Mouse (Mus musculus) forebrain, postnatal 0 days (tissue): ENCODE results near the gene Tdp1. TPM values are rescaled to one million over a fixed set of nuclear protein-coding genes. Genes with fewer than 3 reads are reported as not detected.
A peak's percentile ranks its signal among the peaks of the same experiment; 100 is the strongest.

Experiments used
- ATAC-seq: fragments of 200-750 bp; cut with Nextera tagmentation; 2 replicates; pipeline ENCODE4 v1.8.0; 2017; ENCODE audit warnings: mild to moderate bottlenecking, moderate library complexity
- DNase-seq: peaks from one replicate; pipeline ENCODE4 v3.0.0-alpha.2; 2015
- H3K27ac ChIP-seq: fragments of 300-500 bp; sonication (generic); 2 replicates; pipeline ENCODE4 v1.5.1; 2014; ENCODE audit warnings: low read depth, mild to moderate bottlenecking, antibody characterized with exemption, low read length, moderate library complexity, mixed read lengths
- H3K27me3 ChIP-seq: fragments of 300-500 bp; sonication (generic); 2 replicates; pipeline ENCODE4 v1.6.1; 2014; ENCODE audit warnings: mild to moderate bottlenecking, low read length, mixed read lengths; ENCODE audit not compliant: insufficient read depth
- H3K36me3 ChIP-seq: fragments of 300-500 bp; sonication (generic); 2 replicates; pipeline ENCODE4 v1.6.1; 2014; ENCODE audit warnings: mild to moderate bottlenecking, moderate library complexity; ENCODE audit not compliant: insufficient read depth
- H3K4me1 ChIP-seq: fragments of 300-500 bp; sonication (generic); 2 replicates; pipeline ENCODE4 v1.6.1; 2014; ENCODE audit warnings: antibody characterized with exemption; ENCODE audit not compliant: insufficient read depth
- H3K4me2 ChIP-seq: fragments of 300-500 bp; sonication (generic); 2 replicates; pipeline ENCODE4 v1.6.1; 2014; ENCODE audit warnings: low read depth, mild to moderate bottlenecking, moderate library complexity
- H3K4me3 ChIP-seq: fragments of 300-500 bp; sonication (generic); 2 replicates; pipeline ENCODE4 v1.5.1; 2014; ENCODE audit warnings: low read depth, low read length, mixed read lengths
- H3K9ac ChIP-seq: fragments of 300-500 bp; sonication (generic); 2 replicates; pipeline ENCODE4 v1.6.1; 2014; ENCODE audit warnings: mild to moderate bottlenecking
- H3K9me3 ChIP-seq: fragments of 300-500 bp; sonication (generic); 2 replicates; pipeline ENCODE4 v1.6.1; 2016; ENCODE audit warnings: low read length
- CTCF ChIP-seq: sonication (generic); IDR thresholded peaks from 2 replicates; pipeline ENCODE4 v1.5.1; 2016; ENCODE audit warnings: antibody characterized with exemption, control low read depth, low read depth
- WGBS: fragments of 180-500 bp; shearing (Covaris S2); extraction: QIAGEN DNeasy Blood & Tissue Kit; methylation state at CpG from one replicate; pipeline ENCODE4 v1.1.7; 2014; 5-methylcytosine and 5-hydroxymethylcytosine counted together
- polyA plus RNA-seq: library from polyadenylated mRNA; unstranded; fragments of >200 nt; fragmentation: Nextera tagmentation; extraction: Ambion mirVana; gene quantifications from 2 replicates; pipeline ENCODE4 v1.2.1, GENCODE M21; 2015
- total RNA-seq: library from RNA; depleted of rRNA; stranded (reverse); fragments of >200 nt; gene quantifications from 2 replicates; pipeline ENCODE4 v1.2.3, GENCODE M21; 2014

The Tdp1 gene
- total and polyA plus RNA-seq, 2 experiments from 2014 or later, result 12.9 to 41.9 TPM

- ATAC-seq (no peak), DNase-seq (no peak)
- Histone ChIP-seq H3K9me3 (no peaks in the 10 kb centered on the region), H3K4me3 (no peak overlapping the region), H3K36me3 (no peaks in the 10 kb centered on the region), H3K27ac (no peak overlapping the region), H3K9ac (no peak overlapping the region), H3K4me2 (no peak overlapping the region), H3K4me1 (no peaks in the 10 kb centered on the region), H3K27me3 (no peaks in the 10 kb centered on the region)
- 95% methylated on average over 5 of the region's 5 CpGs for WGBS
- TF ChIP-seq CTCF, result no peak
These were observed 102.5 kb downstream of the Tdp1 start for GRCm38 (mm10) chr12:99986797-99987196.

DNA sequence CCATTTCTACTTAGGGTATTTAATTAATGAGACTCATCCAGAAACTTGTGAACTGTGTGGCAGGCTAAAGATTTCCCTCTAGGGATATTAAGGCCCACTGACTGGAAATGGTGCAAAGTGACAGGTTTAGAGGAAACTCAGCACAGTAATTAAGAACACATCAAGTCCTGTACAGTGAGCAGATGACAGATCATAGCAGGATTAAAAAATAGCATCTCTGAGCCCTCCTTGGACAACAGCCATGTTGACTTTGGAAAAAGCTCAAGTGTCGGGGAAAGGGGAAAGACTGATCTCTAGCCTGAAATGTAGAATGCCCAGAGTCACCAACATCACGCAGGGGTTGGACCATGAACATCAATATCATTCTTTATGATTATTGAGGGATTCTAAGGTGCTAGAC lies 103.8 kb downstream of the Tdp1 start:
- H3K4me2 ChIP-seq, result no peak overlapping the region
- no peak overlapping the region for H3K4me3 ChIP-seq
- no peak for ATAC-seq
- no peaks in the 10 kb centered on the region for H3K36me3 ChIP-seq
- no peaks in the 10 kb centered on the region for H3K4me1 ChIP-seq
- H3K27ac ChIP-seq, result no peak overlapping the region
- no peak for DNase-seq
- no peaks in the 10 kb centered on the region for H3K9me3 ChIP-seq
- no peak overlapping the region for H3K9ac ChIP-seq
- TF ChIP-seq CTCF, result no peak
- H3K27me3 ChIP-seq, result no peaks in the 10 kb centered on the region
- 77% methylated on average over 2 of the region's 2 CpGs for WGBS

- H3K4me3 ChIP-seq, result no peak overlapping the region
- H3K27ac ChIP-seq, result no peak overlapping the region
- no peaks in the 10 kb centered on the region for H3K36me3 ChIP-seq
- no peaks in the 10 kb centered on the region for H3K27me3 ChIP-seq
- no peaks in the 10 kb centered on the region for H3K4me1 ChIP-seq
- ATAC-seq (no peak), DNase-seq (no peak)
- no peak overlapping the region for H3K4me2 ChIP-seq
- no peak overlapping the region for H3K9ac ChIP-seq
- 90% methylated on average over 11 of the region's 11 CpGs for WGBS
- no peaks in the 10 kb centered on the region for H3K9me3 ChIP-seq
- no peak for TF ChIP-seq CTCF
These were observed 108.1 kb downstream of the Tdp1 start for GRCm38 (mm10) chr12:99992362-99992862.

DNA sequence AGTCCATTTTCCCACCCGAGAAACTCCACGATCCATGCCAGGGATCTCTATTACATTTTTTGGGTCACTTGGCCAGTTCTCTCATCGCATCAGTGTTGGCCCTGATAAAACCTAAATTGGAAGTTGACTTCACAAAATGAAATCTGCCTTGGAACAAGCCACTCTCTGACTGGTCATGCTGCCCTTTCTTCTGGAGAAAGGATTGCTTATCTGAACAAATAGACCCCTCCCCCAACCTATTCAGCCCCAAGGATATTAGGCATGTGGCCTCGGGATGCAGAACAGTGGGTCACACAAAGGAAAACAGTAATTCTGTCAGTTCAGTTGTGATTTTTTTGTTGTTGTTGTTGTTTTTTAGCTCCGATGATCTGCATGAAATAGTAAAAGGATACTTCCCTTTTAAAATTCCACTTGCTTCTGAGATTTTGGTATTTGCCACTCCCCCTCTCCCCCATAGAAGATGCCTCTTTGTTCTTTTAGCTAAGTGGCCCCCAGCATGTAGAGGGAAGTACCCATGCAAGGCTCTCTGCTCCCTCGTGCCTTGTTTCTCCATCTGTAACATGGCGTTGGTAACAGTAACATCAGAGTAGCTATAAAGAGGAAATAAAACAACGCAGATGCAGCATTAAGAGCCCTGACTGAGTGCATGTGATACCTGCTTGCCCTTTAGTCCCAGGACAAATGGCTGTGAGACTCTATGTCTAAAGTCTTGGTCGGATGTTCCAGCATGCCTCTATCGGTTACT lies 109.0 kb downstream of the Tdp1 start:
- H3K27me3 ChIP-seq, result no peaks in the 10 kb centered on the region
- WGBS, result 65% methylated on average over 10 of the region's 10 CpGs
- H3K9me3 ChIP-seq, result no peaks in the 10 kb centered on the region
- H3K4me1 ChIP-seq, result no peaks in the 10 kb centered on the region
- no peak for TF ChIP-seq CTCF
- no peak overlapping the region for H3K27ac ChIP-seq
- ATAC-seq, result no peak
- DNase-seq, result no peak
- H3K4me3 ChIP-seq, result no peak overlapping the region
- no peak overlapping the region for H3K4me2 ChIP-seq
- no peaks in the 10 kb centered on the region for H3K36me3 ChIP-seq
- H3K9ac ChIP-seq, result no peak overlapping the region

DNA sequence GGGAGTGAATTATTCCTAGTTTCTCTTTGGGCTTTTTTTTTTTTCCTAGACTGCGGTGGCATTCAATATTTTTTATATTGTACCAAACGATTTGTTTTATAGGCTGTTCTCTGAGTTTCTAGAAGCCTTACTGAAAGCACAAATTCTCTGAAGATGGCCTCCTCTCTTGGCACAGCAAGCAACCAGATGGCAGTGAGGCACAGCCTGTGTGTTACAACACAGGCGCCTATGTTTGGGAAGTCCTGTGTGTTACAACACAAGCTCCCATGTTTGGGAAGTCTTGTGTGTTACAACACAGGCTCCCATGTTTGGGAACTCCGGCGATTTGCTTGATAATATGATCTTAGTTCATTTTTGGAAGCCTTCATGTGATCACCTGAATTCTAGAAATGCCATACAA lies 111.6 kb downstream of the Tdp1 start:
- Histone ChIP-seq H3K4me2 (no peak overlapping the region), H3K4me1 (no peaks in the 10 kb centered on the region), H3K36me3 (no peaks in the 10 kb centered on the region), H3K27ac (no peak overlapping the region), H3K27me3 (no peaks in the 10 kb centered on the region), H3K9me3 (no peaks in the 10 kb centered on the region), H3K9ac (no peak overlapping the region), H3K4me3 (no peak overlapping the region)
- no peak for TF ChIP-seq CTCF
- ATAC-seq (no peak), DNase-seq (peak; percentile 47)
- 78% methylated on average over 5 of the region's 5 CpGs for WGBS

GRCm38 (mm10) chr12:99999726-100000125 lies 115.4 kb downstream of the Tdp1 start:
- WGBS, result 78% methylated on average over 5 of the region's 5 CpGs
- ATAC-seq, result no peak

GRCm38 (mm10) chr12:100000381-100000780 lies 116.1 kb downstream of the Tdp1 start:
- 51% methylated on average over 7 of the region's 7 CpGs for WGBS
- no peak overlapping the region for H3K4me3 ChIP-seq
- no peak overlapping the region for H3K27ac ChIP-seq
- H3K27me3 ChIP-seq, result no peaks in the 10 kb centered on the region
- ATAC-seq, result no peak
- no peaks in the 10 kb centered on the region for H3K4me1 ChIP-seq
- no peak overlapping the region for H3K4me2 ChIP-seq
- H3K36me3 ChIP-seq, result no peaks in the 10 kb centered on the region
- no peak for TF ChIP-seq CTCF
- DNase-seq, result no peak
- H3K9ac ChIP-seq, result no peak overlapping the region
- no peaks in the 10 kb centered on the region for H3K9me3 ChIP-seq

More at GRCm38 (mm10) chr12:99999726-100000125, 115.4 kb downstream of the Tdp1 start:
- H3K36me3 ChIP-seq, result no peaks in the 10 kb centered on the region
- no peaks in the 10 kb centered on the region for H3K4me1 ChIP-seq
- H3K27me3 ChIP-seq, result no peaks in the 10 kb centered on the region
- H3K9ac ChIP-seq, result no peak overlapping the region
- DNase-seq, result no peak
- TF ChIP-seq CTCF, result no peak
- no peaks in the 10 kb centered on the region for H3K9me3 ChIP-seq
- H3K27ac ChIP-seq, result no peak overlapping the region
- H3K4me3 ChIP-seq, result no peak overlapping the region
- H3K4me2 ChIP-seq, result no peak overlapping the region
